Mouse (Mus musculus) neural tube, embryonic 10.5 days (tissue): Measurements from ENCODE around the gene Fli1.
A peak's percentile ranks its signal among the peaks of the same experiment; 100 is the strongest.

Source experiments
- DNase-seq: peaks from one replicate; pipeline ENCODE4 v3.0.0-alpha.2; 2017; ENCODE audit warnings: low spot score; ENCODE audit errors: extremely low spot score

Gene Fli1

GRCm38 (mm10) chr9:32409060-32409961 lies 133.3 kb downstream of the Fli1 start:
- peak; percentile 80 for DNase-seq

- no peak for DNase-seq
Measured at GRCm38 (mm10) chr9:32408730-32409059, 134.0 kb downstream of the Fli1 start.

- peak; percentile 62 for DNase-seq
Measured at GRCm38 (mm10) chr9:32405191-32405925, 137.3 kb downstream of the Fli1 start.

GRCm38 (mm10) chr9:32400662-32401161 lies 141.9 kb downstream of the Fli1 start:
- no peak for DNase-seq

GRCm38 (mm10) chr9:32400212-32400611 lies 142.4 kb downstream of the Fli1 start:
- DNase-seq: no peak

- no peak for DNase-seq
Measured at GRCm38 (mm10) chr9:32394761-32395161, 147.9 kb downstream of the Fli1 start.

- DNase-seq: no peak
Measured at GRCm38 (mm10) chr9:32392716-32393115, 149.9 kb downstream of the Fli1 start.

GRCm38 (mm10) chr9:32391701-32392100 lies 151.0 kb downstream of the Fli1 start:
- no peak for DNase-seq

- DNase-seq: no peak
Measured at GRCm38 (mm10) chr9:32391092-32391491, 151.6 kb downstream of the Fli1 start.

GRCm38 (mm10) chr9:32388120-32388519 lies 154.5 kb downstream of the Fli1 start:
- DNase-seq: no peak

GRCm38 (mm10) chr9:32384906-32385305 lies 157.8 kb downstream of the Fli1 start:
- no peak for DNase-seq

- DNase-seq: no peak
Measured at GRCm38 (mm10) chr9:32376863-32377590, 165.6 kb downstream of the Fli1 start.

GRCm38 (mm10) chr9:32376031-32376430 lies 166.6 kb downstream of the Fli1 start:
- DNase-seq: no peak

- DNase-seq: no peak
Measured at GRCm38 (mm10) chr9:32373656-32374055, 169.0 kb downstream of the Fli1 start.
